10 mouse cellular contexts compared by ENCODE assay signal in the genomic region with DNA sequence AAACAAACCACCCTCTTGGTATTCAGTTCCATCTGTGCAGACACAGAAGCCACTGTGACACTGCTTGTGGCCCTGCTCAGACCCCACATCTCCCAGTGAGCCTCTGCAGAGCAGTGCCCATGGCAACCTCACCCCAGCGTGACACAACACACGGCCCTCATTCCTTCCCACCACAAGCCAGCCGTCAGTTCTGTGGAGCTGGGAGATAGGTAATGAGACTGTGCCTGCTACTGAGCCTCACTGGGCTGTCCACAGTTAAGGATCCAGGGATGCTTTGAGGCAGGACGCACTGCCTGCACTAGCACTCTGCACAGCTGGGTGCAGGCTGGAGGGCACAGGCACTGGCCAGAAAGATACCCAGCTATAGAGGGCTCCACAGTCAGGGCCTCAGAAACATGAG. TPM values are rescaled to one million over a fixed set of nuclear protein-coding genes. Genes with fewer than 3 reads are reported as not detected.
DNase-seq lines count a peak whose midpoint lies in the region; ATAC-seq and TF ChIP-seq lines count a peak whose summit lies in the region.
"Had no signal": no experiment of that assay in that cellular context is flagged by ENCODE, and none has a peak within 500 bp of the region (broad histone marks: within the 10 kb centered on the region; RNA-seq: fewer than 3 reads in every experiment).

No protein-coding gene starts in this region.

- no peak for TF ChIP-seq POLR2A in thymus, adult 2 months (IDR thresholded peaks at IDR 0.05; ENCODE audit: control insufficient read depth, extremely low read depth, insufficient read depth, low read length, poor library complexity)

- WGBS in forebrain, embryonic 13.5 days, result 52% methylated on average over 4 of the region's 4 CpGs
- WGBS in forebrain, postnatal 0 days, result 52% methylated on average over 4 of the region's 4 CpGs
- 41% methylated on average over 4 of the region's 4 CpGs for WGBS in thymus, adult 2 months
- WGBS in liver, embryonic 12.5 days (ENCODE audit: insufficient replicate concordance), result 56% methylated on average over 4 of the region's 4 CpGs
- WGBS in stomach, postnatal 0 days, result 37% methylated on average over 4 of the region's 4 CpGs

- TF ChIP-seq CTCF in forebrain, postnatal 0 days (IDR thresholded peaks at IDR 0.05; ENCODE audit: low read depth), result no peak
- no peak for TF ChIP-seq CTCF in thymus, adult 2 months (IDR thresholded peaks at IDR 0.05; ENCODE audit: borderline replicate concordance, control insufficient read depth, extremely low read depth, insufficient read depth, low read length, poor library complexity)
- no peak for TF ChIP-seq CTCF in stomach, postnatal 0 days (IDR thresholded peaks at IDR 0.05; ENCODE audit: low read depth)

- DNase-seq in forebrain, postnatal 0 days, result no peak
- no peak for DNase-seq in thymus, adult 2 months
- no peak for DNase-seq in thymus, adult 18-20 months
- DNase-seq in stomach, postnatal 0 days (ENCODE audit: low spot score), result no peak
- no peak for DNase-seq in adrenal gland, postnatal 10 days
- DNase-seq in cerebellum, adult 9-10 months, result no peak
- DNase-seq: gastrocnemius, postnatal 25 days had no signal

- no peaks in the 10 kb centered on the region for H3K27me3 ChIP-seq in forebrain, embryonic 13.5 days
- H3K27me3 ChIP-seq in forebrain, postnatal 0 days (ENCODE audit: insufficient read depth, low read length), result no peaks in the 10 kb centered on the region
- no peaks in the 10 kb centered on the region for H3K27me3 ChIP-seq in thymus, adult 2 months (ENCODE audit: control insufficient read depth, insufficient read depth, low read length)
- H3K27me3 ChIP-seq in liver, embryonic 12.5 days (replicated peaks), result no peaks in the 10 kb centered on the region
- no peaks in the 10 kb centered on the region for H3K27me3 ChIP-seq in stomach, postnatal 0 days (ENCODE audit: control insufficient read depth, insufficient read depth, low read length)

- TF ChIP-seq EP300 in stomach, postnatal 0 days (optimal IDR thresholded peaks at IDR 0.05), result no peak

- ATAC-seq in forebrain, embryonic 13.5 days, result no peak
- ATAC-seq in forebrain, postnatal 0 days, result no peak
- ATAC-seq in liver, embryonic 12.5 days, result no peak; the same call in 1 of the 2 replicates
- no peak for ATAC-seq in stomach, postnatal 0 days (ENCODE audit: low FRiP score, low TSS enrichment)

- H3K36me3 ChIP-seq in forebrain, embryonic 13.5 days (ENCODE audit: poor library complexity, severe bottlenecking), result peaks cover 18% of the 10 kb centered on the region; the same call in 1 of the 2 replicates
- peaks cover 3% of the 10 kb centered on the region for H3K36me3 ChIP-seq in forebrain, postnatal 0 days (ENCODE audit: insufficient read depth)
- H3K36me3 ChIP-seq in thymus, adult 2 months (ENCODE audit: control insufficient read depth, insufficient read depth, low read length), result no peaks in the 10 kb centered on the region
- peaks cover 30% of the 10 kb centered on the region for H3K36me3 ChIP-seq in liver, embryonic 12.5 days
- no peaks in the 10 kb centered on the region for H3K36me3 ChIP-seq in stomach, postnatal 0 days (ENCODE audit: control insufficient read depth, insufficient read depth, low read length)

- H3K9ac ChIP-seq in forebrain, embryonic 13.5 days, result peak overlapping the region; percentile 37; the same call in 1 of the 2 replicates
- no peak overlapping the region; the same call in 1 of the 2 replicates for H3K9ac ChIP-seq in forebrain, postnatal 0 days
- no peak overlapping the region for H3K9ac ChIP-seq in liver, embryonic 12.5 days
- 0 out of 2 replicates have a peak overlapping the region, but pooled peaks have one; percentile 1 for H3K9ac ChIP-seq in stomach, postnatal 0 days (ENCODE audit: low read length)

- H3K27ac ChIP-seq in forebrain, embryonic 13.5 days, result peak overlapping the region; percentile 33
- H3K27ac ChIP-seq in forebrain, postnatal 0 days (ENCODE audit: low read depth, low read length), result no peak overlapping the region
- peak overlapping the region; percentile 64; the same call in 1 of the 2 replicates for H3K27ac ChIP-seq in thymus, adult 2 months (ENCODE audit: control insufficient read depth, insufficient read depth, low read length)
- H3K27ac ChIP-seq in liver, embryonic 12.5 days, result peak overlapping the region; percentile 40
- H3K27ac ChIP-seq in stomach, postnatal 0 days (replicated peaks), result no peak overlapping the region

- H3K9me3 ChIP-seq in forebrain, embryonic 13.5 days (replicated peaks), result no peaks in the 10 kb centered on the region
- H3K9me3 ChIP-seq in forebrain, postnatal 0 days (ENCODE audit: low read length), result no peaks in the 10 kb centered on the region
- no peaks in the 10 kb centered on the region for H3K9me3 ChIP-seq in liver, embryonic 12.5 days (replicated peaks)
- no peaks in the 10 kb centered on the region for H3K9me3 ChIP-seq in stomach, postnatal 0 days (ENCODE audit: control insufficient read depth, low read length)

- no peak overlapping the region for H3K4me2 ChIP-seq in forebrain, embryonic 13.5 days
- H3K4me2 ChIP-seq in forebrain, postnatal 0 days (ENCODE audit: low read depth), result no peak overlapping the region
- H3K4me2 ChIP-seq in liver, embryonic 12.5 days, result no peak overlapping the region
- no peak overlapping the region for H3K4me2 ChIP-seq in stomach, postnatal 0 days (replicated peaks; ENCODE audit: low read depth)

- no peak overlapping the region for H3K4me3 ChIP-seq in forebrain, embryonic 13.5 days
- H3K4me3 ChIP-seq in forebrain, postnatal 0 days (ENCODE audit: low read depth, low read length), result no peak overlapping the region
- no peak overlapping the region for H3K4me3 ChIP-seq in thymus, adult 2 months (ENCODE audit: control insufficient read depth, insufficient read depth, low read length)
- no peak overlapping the region for H3K4me3 ChIP-seq in liver, embryonic 12.5 days
- no peak overlapping the region for H3K4me3 ChIP-seq in stomach, postnatal 0 days (ENCODE audit: low read depth, low read length)
- H3K4me3 ChIP-seq: myocyte had no signal

- peaks cover 12% of the 10 kb centered on the region; the same call in 1 of the 2 replicates for H3K4me1 ChIP-seq in forebrain, embryonic 13.5 days
- H3K4me1 ChIP-seq in forebrain, postnatal 0 days (ENCODE audit: insufficient read depth), result no peaks in the 10 kb centered on the region
- peaks cover 22% of the 10 kb centered on the region for H3K4me1 ChIP-seq in thymus, adult 2 months (replicated peaks; ENCODE audit: control insufficient read depth, insufficient read depth, low read length)
- peaks cover 24% of the 10 kb centered on the region for H3K4me1 ChIP-seq in liver, embryonic 12.5 days
- H3K4me1 ChIP-seq in stomach, postnatal 0 days (replicated peaks; ENCODE audit: control insufficient read depth, insufficient read depth), result no peaks in the 10 kb centered on the region

RNA-seq across cellular contexts. Expression of a gene that starts 10.4 kb away (rescaled TPM):
- 26.8 and 29.0 TPM in 2 replicates for polyA plus RNA-seq in forebrain, embryonic 13.5 days (2015; fragmentation: Nextera tagmentation; extraction: Ambion mirVana)
- 10.5 and 11.9 TPM in 2 replicates for total RNA-seq in forebrain, postnatal 0 days (2014; rRNA removed)
- 17.4 and 19.4 TPM in 2 replicates for polyA plus RNA-seq in forebrain, postnatal 0 days (2015; fragmentation: Nextera tagmentation; extraction: Ambion mirVana)
- polyA plus RNA-seq in thymus, adult 2 months (2012; rRNA removed), result 7.5 and 8.2 TPM in 2 replicates
- polyA plus RNA-seq in liver, embryonic 12.5 days (2016; fragmentation: Nextera tagmentation; extraction: Ambion mirVana), result 30.6 and 33.5 TPM in 2 replicates
- 19.2 and 19.7 TPM in 2 replicates for polyA plus RNA-seq in stomach, postnatal 0 days (2015; fragmentation: Nextera tagmentation; extraction: Ambion mirVana)
- 10 to 100 TPM; 10.6 to 12.9 TPM for total RNA-seq in adrenal gland, postnatal 10 days (2021)

RNA-seq across cellular contexts. Expression of a gene that starts 27.0 kb away (rescaled TPM):
- 5.3 and 5.9 TPM in 2 replicates for polyA plus RNA-seq in forebrain, embryonic 13.5 days (2015; fragmentation: Nextera tagmentation; extraction: Ambion mirVana)
- 6.8 and 9.1 TPM in 2 replicates for total RNA-seq in forebrain, postnatal 0 days (2014; rRNA removed)
- polyA plus RNA-seq in forebrain, postnatal 0 days (2015; fragmentation: Nextera tagmentation; extraction: Ambion mirVana), result 6.8 and 8.1 TPM in 2 replicates
- 1.5 and 2.1 TPM in 2 replicates for polyA plus RNA-seq in thymus, adult 2 months (2012; rRNA removed)
- polyA plus RNA-seq in liver, embryonic 12.5 days (2016; fragmentation: Nextera tagmentation; extraction: Ambion mirVana), result 0.39 and 0.51 TPM in 2 replicates
- 2.8 and 3.2 TPM in 2 replicates for polyA plus RNA-seq in stomach, postnatal 0 days (2015; fragmentation: Nextera tagmentation; extraction: Ambion mirVana)
- total RNA-seq in adrenal gland, postnatal 10 days (2021), result 1 to 10 TPM; 4.1 to 5.6 TPM

RNA-seq across cellular contexts. Expression of a gene that starts 34.4 kb away (rescaled TPM):
- 8.9 and 9.5 TPM in 2 replicates for polyA plus RNA-seq in forebrain, embryonic 13.5 days (2015; fragmentation: Nextera tagmentation; extraction: Ambion mirVana)
- 50.4 and 51.7 TPM in 2 replicates for total RNA-seq in forebrain, postnatal 0 days (2014; rRNA removed)
- 23.9 and 29.8 TPM in 2 replicates for polyA plus RNA-seq in forebrain, postnatal 0 days (2015; fragmentation: Nextera tagmentation; extraction: Ambion mirVana)
- polyA plus RNA-seq in thymus, adult 2 months (2012; rRNA removed), result 15.5 and 15.9 TPM in 2 replicates
- polyA plus RNA-seq in liver, embryonic 12.5 days (2016; fragmentation: Nextera tagmentation; extraction: Ambion mirVana), result 3.4 and 3.7 TPM in 2 replicates
- polyA plus RNA-seq in stomach, postnatal 0 days (2015; fragmentation: Nextera tagmentation; extraction: Ambion mirVana), result 5.3 and 6.7 TPM in 2 replicates
- 10 to 100 TPM; 23.2 to 26.3 TPM for total RNA-seq in adrenal gland, postnatal 10 days (2021)

RNA-seq across cellular contexts. Expression of a gene that starts 44.8 kb away (rescaled TPM):
- polyA plus RNA-seq in forebrain, embryonic 13.5 days (2015; fragmentation: Nextera tagmentation; extraction: Ambion mirVana), result 0.11 and 0.18 TPM in 2 replicates
- total RNA-seq in forebrain, postnatal 0 days (2014; rRNA removed), result not detected in 2 replicates
- polyA plus RNA-seq in forebrain, postnatal 0 days (2015; fragmentation: Nextera tagmentation; extraction: Ambion mirVana), result 0.13 TPM in 1 of 2 replicates, not detected in the other
- 1.5 and 2.1 TPM in 2 replicates for polyA plus RNA-seq in thymus, adult 2 months (2012; rRNA removed)
- polyA plus RNA-seq in liver, embryonic 12.5 days (2016; fragmentation: Nextera tagmentation; extraction: Ambion mirVana), result 0.72 and 0.75 TPM in 2 replicates
- 0.41 and 0.46 TPM in 2 replicates for polyA plus RNA-seq in stomach, postnatal 0 days (2015; fragmentation: Nextera tagmentation; extraction: Ambion mirVana)
- under 1 TPM; 0.81 to 0.91 TPM for total RNA-seq in adrenal gland, postnatal 10 days (2021)

Comparison
In these comparisons a context has a peak if more than half of its experiments do, and no peak if none do; other contexts are left out.
1. H3K27ac ChIP-seq: peak in forebrain, embryonic 13.5 days (single experiment), thymus, adult 2 months (single experiment) and liver, embryonic 12.5 days (single experiment); none in forebrain, postnatal 0 days (single experiment) and stomach, postnatal 0 days (single experiment).
2. H3K9ac ChIP-seq: peak in forebrain, embryonic 13.5 days (single experiment) and stomach, postnatal 0 days (single experiment); none in forebrain, postnatal 0 days (single experiment) and liver, embryonic 12.5 days (single experiment).